Mouse (Mus musculus) ES-E14 (cell line): ENCODE measurements at regions not wholly inside any gene's neighbourhood (a gene's known extent, or its start where the extent isn't known, plus 50 kb on each side); places are given as distances from the start of the nearest gene placed in this dataset.

ENCODE experiments used
- HCFC1 ChIP-seq: IDR thresholded peaks from 2 replicates; pipeline ENCODE4 v1.6.1; 2012; ENCODE audit warnings: low read length, inconsistent platforms, borderline replicate concordance; ENCODE audit not compliant: insufficient read depth
- MAFK ChIP-seq: IDR thresholded peaks from 2 replicates; pipeline ENCODE4 v1.6.1; 2014; ENCODE audit warnings: mild to moderate bottlenecking, low read depth, low read length, inconsistent platforms; ENCODE audit not compliant: insufficient read depth
- ZNF384 ChIP-seq: IDR thresholded peaks from 2 replicates; pipeline ENCODE4 v1.6.1; 2012; ENCODE audit warnings: low read depth, low read length, inconsistent platforms

GRCm38 (mm10) chr11:7758862-7759467 is 545.2 kb upstream of the Igfbp3 start:
- TF ChIP-seq HCFC1 (no peak), MAFK (no peak), ZNF384 (no peak)
